Mouse (Mus musculus): ENCODE measurements around the gene Urb2.

GRCm38 (mm10) chr8:123999568-123999967 lies 21.7 kb upstream of the Urb2 start:
- TF ChIP-seq CTCF (IDR thresholded peaks at IDR 0.05; ENCODE audit: borderline replicate concordance, insufficient read depth, low read length) (no peak), POLR2A (IDR thresholded peaks at IDR 0.05; ENCODE audit: low read depth, low read length) (no peak)

Data from embryonic fibroblast, embryonic 13.5 days (primary cell).